Mouse (Mus musculus) retina, postnatal 1 day (tissue): ENCODE data around the gene Shpk.

Experiments
- DNase-seq: peaks from one replicate; pipeline ENCODE4 v3.0.0-alpha.2; 2012

Gene Shpk

DNA sequence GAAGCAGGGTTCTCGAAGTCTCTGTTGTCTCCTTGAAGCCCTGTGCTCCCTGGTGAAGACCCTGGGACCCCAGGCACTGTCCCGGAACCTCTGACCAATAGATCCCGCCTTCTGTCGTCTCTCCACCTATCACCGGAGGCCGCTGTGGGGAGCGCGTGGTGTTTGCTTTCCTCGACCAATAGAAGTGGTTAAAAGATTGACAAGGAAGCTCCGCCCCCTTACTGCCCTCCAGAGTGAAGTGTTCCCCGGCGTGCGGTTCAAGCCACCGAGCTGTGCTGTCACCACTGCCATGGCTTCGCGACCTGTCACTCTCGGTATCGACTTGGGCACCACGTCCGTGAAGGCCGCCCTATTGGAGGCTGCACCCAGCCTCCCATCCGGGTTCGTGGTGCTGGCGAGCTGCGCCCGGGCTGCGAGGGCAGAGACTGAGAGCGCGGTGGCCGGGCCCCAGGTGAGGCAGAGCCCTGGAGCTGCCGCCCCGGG, at the start of gene Shpk:
Gene Shpk (plus strand): TSS at position 231 of the 483 bp plus-strand sequence.
- DNase-seq, result peak; percentile 97

DNA sequence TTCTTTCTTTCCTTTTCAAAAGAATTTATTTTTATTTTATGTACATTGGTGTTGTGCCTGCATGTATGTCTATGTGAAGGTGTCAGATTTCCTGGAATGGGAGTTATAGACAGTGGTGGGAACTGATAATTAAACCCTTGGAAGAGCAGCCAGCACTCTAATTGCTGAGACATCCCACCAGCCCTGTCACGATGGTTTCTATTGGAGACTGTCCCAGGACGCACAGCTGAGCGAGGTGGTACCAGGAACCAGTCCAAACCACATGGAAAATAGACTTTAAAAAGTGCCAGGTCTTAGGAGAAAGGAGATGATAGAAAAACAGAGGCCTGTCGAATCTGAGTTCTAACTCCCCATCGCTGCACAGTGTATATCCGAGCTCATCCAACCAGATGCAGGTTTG, 44.2 kb upstream of the Shpk start:
- DNase-seq, result no peak

DNA sequence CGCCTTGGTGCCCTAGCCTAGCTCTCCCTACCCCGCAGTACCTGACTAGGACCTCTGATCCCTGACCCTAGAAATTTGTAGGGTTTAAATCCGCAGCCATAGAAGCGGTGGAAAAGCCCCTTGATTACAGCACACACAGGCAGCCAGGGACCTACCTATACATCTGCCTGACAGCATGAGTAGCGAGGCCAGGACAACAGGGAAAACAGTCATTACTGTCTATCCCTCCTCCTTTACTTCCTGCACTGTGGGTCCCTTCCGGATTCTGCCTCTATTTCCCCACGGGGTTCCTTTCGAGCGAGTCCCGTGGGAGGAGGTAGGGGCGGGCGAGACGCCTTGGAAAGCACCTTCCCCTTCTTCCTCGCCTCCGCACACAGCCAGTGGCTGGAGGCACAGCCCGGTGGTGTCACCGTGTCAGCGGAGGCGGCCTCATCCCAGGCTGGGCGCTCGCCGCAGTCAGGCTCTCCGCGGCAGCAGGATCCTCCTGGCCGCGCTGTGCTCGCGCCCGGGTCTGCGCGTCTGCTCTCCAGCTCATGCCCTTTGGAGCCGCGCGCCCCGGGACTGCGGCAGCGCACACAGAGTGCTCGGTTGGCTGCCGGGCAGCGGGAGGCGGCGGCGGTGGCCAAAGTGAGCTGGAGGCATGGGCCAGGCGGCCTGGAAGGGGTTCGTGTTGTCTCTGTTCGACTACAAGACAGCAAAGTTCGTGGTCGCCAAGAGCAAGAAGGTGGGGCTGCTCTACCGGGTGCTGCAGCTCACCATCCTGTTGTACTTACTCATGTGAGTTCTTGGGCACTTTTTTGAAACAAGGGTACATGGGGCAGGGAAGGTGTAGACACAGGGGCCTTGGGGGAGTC, 39.1 kb upstream of the Shpk start, which contains the start of gene P2rx5:
Gene P2rx5 (plus strand): TSS at position 465 of the 854 bp plus-strand sequence.
- peak; percentile 59 for DNase-seq

DNA sequence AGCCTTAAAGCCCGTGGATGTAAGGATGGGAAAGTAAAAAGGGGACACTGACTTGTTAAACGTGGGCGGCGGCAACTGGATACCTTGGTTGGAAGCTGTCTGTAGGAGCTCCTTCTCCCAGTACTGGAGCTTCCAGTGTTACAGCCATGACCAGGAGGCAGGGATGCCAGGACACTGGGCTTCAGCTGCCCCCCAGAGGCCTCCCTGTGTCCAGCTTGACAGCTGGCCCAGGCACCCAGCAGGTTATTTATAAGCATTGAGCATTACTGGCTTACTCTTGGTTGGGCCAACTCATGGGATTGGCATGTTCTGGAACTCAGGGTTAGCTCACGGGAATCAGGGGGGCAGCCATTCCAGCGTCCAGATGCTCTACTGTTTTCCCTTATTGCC, 38.5 kb upstream of the Shpk start:
- peak; percentile 48 for DNase-seq

DNA sequence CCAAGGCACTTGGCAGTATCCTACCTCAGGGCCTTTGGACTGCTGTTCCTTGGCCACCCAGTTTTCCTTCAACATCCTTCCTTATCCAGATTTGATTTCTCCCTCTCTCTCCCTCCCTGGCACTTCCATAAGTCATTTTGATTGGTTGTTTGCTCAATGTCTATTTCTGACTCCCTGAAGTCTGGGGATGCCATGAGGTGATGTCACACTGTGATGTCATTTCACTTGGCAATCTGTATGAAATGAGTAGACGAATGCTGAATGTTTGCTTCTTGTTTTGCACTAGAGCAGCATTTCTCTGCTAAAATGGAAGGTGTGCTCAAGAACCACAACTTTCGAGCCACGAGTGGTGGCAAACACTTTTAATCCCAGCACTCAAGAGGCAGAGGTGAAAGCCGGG, 37.6 kb upstream of the Shpk start:
- no peak for DNase-seq

DNA sequence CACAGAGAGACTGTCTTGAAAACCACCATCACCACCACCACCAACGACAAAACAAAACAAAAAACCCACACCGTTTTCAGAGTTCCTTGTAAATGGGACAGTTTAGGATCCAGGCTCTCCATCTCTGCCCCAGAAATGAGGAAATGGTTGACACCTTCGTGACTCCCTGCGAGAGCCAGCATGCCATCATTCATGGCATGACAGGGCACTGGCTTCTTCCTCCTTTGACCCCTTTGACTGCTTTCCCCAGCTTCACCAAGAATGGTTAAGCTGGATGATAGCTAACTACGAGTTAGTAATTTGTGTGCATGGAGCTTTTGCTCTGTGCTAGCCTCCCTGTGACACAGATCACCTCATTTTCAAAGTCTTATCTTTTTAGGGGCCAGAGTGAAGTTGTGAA, 37.0 kb upstream of the Shpk start:
- no peak for DNase-seq

DNA sequence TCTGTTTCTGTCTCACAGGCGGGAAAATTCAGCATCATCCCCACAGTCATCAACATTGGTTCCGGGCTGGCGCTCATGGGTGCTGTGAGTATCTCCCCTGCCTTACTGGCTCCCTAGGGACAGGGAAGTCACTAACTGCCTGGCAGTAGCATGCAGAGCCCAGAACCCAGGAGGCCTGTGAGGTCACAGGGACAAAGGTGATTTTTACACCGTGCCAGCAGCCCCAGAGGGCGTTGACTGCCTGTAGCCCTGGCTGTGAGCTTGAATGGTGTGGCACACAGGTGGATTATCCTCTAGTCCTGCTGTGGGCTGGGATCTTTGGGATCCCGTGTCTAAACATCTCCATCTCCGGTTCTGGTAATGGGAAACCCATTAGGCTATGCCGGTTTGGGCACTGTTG, 31.2 kb upstream of the Shpk start:
- DNase-seq, result no peak

DNA sequence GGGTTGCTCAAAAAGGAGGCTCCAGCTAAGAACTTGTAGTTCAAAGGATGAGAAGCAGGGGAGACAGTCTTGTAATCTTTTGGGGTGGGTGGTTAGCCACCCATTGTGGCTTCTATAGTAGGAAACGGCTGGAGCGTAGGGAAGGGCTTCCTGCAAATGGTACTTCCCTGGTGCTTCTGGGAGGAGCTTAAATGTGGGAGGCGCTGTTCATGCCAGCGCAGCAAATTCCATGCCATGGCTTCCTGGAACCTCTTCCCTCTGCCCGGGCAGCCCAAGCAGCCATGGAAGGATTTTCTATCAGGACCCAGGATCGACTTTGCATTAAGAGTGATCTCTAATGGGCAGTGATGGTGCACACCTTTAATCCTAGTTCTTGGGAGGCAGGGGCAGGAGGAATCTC, 30.7 kb upstream of the Shpk start:
- no peak for DNase-seq

DNA sequence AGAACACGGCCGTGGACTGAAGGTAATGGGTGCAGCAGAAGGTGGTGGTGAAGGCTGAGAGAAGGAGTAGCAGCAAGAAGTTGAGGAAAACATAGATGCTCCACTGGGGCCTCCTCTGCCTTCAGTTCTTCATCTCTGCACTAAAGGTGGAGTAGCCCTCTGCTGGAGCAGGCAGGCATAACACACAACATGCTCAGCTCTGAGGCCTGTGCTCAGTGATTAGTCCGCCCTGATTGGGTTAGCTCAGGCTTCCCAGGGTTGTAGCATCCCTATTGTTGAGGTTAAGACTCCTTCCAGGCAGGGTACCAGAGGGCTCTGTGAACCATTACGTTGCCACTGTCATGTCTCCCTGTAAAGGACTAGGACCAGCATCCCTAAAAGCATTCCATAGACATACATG, 30.0 kb upstream of the Shpk start:
- DNase-seq, result peak; percentile 70

DNA sequence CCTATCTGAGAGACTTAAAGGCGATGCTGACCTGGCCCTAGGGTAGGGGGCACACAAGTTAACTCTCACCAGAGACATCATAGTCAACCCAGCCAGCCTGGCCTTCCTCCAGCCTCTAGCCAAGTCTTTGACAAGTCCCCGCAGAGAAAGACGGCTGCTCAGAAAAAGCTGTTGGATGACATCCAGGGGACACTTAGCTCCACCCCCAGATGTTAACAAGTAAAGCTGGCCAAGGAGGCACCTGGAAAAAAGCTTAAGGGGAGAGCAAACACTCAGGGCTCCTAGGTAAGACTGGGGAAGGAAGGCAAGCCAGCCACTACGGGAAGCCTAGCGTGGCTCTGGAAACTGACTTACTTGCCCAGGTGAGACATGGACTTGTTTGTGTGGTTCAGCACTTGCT, 27.1 kb upstream of the Shpk start:
- DNase-seq, result no peak

DNA sequence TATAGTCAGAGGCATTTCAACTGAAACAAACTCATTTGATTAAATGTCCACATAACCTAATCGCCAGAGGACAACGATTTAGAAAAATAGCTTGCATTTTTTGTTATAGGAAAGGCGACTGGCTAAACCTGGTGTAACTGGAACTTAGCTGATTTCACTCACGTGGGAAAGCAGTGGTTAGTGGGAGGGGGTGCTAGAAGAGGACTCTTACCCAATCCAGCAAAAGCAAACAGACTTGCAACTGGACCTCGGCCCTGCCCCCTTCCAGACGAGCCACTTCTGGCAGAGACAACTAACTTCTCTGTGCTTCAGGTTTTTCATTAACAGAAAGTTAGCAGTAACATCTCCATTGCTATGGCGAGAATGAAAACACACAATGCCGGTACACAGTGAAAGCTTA, 23.6 kb upstream of the Shpk start:
- no peak for DNase-seq

DNA sequence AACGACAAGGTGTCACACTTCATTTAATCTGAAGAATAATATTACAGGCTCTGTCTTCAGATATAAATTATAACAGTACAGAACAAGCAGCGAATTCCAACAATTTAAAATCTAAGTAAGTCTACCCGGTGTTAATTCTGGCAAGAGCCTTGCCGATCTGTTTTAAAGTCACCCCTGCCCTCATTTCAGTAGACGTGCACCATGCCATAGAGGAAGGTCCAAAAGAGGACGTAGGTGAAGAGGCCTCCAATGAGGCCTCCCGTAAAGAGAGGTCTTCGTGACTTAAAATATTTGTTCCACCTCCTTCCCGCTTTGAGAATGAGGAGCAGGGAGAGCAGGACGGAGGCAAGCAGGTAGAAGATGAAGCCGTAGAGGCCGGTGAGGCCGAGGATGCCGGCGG, 23.1 kb upstream of the Shpk start:
- no peak for DNase-seq

DNA sequence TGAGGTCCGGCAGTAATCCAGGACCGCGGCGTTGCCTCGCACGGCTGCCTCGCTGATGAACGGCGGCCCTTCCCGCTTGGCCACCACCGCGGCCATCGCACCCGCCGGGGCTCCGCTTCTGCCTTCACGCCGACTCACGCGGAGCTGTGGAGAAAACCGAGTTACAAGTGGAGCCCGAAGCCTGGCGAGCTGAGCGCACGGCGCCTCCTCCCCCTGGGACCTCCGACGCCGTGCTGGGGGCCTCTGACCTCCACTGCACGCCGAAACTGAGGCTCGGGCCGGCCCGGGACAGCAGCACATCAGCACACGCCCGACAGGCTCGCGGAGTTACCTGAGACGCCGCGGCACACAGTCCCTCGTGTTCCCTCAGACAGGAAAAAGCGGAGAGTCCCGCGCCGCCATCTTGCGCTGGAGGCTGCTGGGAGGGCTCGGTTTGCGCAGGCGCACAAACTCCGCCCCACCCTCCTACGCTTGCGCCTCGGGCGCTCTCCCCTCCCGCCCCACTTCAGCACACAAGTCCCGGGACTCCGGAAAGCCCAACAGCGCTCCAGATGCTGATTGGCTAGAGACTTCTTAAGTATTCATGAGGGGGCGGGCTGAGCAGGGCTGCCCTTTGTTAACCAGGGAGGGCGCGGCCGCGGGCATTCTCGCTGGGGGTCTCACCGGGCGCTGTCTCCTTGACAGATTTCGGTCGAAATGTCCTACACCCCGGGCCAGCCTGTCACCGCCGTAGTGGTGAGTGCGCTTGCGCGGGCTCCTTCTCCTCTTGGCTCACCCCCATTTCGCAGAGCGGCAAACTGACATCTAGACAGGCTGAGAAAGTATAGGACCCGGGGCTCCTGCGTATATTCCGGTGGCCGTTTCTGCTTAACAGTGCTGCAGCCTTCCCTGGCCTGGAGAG, 22.4 kb upstream of the Shpk start, which contains the start of the genes Emc6 and Tax1bp3:
Gene Emc6 (minus strand): TSS at position 430 of the 901 bp plus-strand sequence.
Gene Tax1bp3 (plus strand): TSS at position 476 of the 901 bp plus-strand sequence.
- peak; percentile 99 for DNase-seq

DNA sequence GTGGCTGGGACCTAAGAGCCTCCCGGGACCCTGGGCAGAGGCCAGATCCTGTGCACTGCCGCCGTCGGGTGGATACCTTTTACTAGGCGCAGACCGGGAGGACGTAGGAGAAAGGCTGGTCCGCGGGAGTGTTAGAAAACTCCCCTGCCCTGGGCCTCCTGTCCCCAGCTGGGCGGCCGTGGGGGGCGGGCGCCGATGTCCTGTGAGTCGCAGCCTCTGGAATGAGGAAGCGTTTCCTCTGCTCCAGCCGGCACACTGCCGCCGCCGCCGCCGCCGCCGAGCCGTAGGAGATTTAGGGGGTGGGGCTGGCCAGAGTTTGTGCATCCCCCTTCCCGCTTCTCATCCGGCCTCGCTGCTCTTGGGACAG, 21.8 kb upstream of the Shpk start:
- DNase-seq, result peak; percentile 84

DNA sequence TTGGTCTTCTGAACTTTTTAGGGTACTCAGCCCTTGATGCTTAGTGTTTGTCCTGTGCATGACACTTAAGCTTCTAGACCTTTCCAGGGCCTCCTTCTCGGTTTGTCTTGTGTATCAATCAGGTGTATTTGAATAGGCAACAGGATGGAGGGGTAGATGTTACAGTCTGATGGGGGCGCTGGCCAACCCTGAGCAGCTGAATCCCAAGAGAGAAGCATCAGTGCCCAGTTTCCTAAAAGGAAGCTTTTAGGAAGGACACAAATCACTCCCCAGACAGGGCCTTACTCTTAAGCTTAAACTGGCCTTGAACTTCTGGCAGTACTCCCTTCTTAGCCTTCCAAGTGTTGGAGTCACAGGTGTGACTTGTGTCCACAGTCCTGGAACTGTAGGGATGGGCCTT, 21.4 kb upstream of the Shpk start:
- DNase-seq, result no peak

DNA sequence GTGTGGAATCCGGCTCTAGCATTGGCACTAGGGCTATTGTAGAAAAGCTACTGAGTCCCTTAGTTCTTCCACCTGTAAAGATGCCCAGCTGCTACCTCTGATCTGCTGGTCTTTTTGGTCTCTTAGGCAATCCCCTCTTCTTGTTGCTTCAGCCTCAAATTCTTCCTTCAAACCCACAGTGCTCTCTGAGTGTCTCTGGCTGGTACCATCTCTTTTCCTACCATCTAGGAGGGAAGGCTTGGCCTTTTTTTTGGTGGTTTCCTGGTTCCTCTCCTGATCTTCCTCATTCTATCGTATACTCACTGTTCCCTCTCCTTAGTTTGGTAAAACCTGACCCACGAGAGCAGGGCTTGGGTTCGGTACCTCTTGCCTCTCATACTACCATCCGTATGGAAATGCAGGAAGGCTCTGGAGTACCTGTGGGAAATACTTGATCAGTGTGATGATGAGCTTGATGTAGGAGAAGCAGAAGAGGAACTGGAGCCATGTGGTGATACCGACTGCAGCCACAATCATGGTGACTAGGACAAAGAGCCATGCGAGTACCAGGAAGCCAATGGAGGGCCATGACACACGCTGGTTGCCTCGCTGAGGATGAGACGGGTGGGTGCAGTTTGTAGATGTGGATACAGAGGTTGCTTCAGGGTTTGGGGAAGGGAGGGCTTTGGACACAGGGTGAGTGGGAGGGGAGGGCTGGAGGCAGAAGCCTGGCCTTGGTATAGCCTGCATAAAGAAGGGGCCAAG, 13.2 kb upstream of the Shpk start:
- DNase-seq, result no peak

DNA sequence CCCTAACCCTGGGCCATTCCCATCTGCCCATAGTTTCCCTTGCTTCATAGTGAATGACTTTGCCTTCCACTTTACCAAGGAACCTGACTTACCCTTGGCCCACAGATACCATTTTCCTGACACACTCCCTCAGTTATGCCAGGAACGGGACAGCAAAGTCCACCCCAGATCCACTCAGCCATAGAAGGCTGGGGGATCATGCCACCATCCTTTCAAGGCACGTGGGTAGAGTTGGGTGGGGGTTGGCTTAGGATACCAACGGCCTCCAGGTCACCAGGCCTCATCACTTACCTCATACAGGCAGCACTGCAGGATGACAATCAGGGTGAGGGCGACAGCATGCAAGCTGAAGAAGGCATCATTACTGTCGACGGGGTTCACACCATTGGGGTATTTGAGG, 12.0 kb upstream of the Shpk start:
- DNase-seq, result no peak

DNA sequence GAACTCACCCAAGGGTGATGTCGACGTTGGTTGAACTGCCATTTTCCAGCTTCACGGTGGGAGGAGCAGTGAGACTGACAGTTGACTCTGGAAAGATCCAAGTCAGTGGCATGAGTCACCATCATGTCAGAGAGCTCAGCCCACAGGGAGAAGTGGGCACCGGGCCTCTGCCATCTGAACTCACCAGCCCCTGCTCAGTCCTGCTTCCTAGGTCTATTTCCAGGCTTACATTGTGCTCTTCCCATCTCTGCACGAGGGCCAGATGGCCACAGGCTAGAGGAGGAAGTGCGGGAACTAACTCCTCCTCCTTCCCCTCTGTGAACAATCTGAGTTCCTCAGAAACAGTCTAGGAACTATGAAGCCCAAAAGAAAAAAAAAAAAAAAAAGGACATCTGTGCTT, 6.2 kb upstream of the Shpk start:
- no peak for DNase-seq

DNA sequence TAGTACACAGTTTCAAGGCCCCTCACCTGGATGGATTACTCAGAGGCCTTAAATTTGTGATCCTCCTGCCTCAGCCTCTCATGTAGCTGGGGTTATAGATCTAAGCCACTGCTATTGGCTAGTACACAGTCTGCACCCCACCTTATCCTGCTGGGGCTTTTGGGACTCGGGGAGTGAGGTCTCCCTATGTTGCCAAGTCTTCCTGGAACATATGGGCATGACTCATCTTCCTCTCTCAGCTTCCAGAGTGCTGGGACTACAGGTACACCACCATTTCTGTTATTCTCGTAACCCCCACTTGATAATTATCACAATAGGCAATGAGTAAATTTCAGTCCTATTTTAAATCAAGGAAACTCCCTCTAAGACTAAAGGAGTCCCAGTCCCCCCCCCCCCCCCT, 4.8 kb upstream of the Shpk start:
- DNase-seq, result no peak

DNA sequence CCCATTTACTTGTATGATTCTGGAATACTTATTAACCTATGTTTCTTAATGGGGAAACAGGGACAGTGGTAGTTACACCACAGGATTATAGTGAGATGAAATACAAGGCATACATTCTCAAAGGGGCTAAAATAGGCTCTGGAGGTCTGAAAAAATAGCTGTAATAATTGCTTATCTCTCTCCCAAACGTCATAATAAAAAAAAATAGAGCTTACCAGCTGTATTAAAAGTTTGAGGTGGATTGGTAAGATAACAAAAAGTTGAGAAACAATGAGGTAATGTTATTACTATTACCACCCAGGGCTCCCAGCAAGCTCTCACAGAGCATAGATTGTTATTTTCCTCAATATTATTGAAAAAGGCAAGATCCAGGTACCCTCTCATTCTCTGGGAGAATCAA, 1.1 kb upstream of the Shpk start:
- DNase-seq, result no peak

DNA sequence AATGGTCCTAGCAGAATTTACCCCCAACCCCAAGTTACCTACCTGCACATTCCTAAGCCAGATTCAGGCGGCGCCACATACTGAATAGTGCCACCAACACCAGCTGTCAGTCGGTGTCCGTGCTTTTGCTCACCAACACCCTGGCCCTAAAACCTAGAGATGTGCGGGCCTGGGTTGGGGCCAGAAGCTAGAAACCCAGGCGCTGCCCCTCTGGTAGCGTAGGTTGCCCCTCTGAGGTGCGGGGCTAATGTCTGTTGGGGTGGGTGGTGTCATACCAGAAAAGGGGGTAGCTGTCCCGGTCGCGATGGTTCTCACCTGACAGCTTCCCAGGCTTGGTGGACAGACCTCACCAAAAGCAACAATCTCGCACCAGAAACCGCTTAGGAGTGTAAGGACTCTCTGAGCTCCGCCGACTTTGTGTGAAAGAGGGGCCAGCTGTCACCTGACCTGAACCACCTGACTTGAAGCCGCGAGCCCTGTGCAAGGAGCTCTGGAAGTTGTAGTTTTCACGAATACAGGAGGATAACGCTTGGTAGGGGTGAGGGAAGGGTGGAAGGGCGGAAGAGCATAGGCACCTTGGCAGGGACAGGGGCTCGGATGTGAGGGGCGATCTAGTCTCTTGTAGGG, 544 bp upstream of the Shpk start, which contains the start of gene Ctns:
Gene Ctns (minus strand): TSS at position 440 of the 627 bp plus-strand sequence.
- peak; percentile 94 for DNase-seq

DNA sequence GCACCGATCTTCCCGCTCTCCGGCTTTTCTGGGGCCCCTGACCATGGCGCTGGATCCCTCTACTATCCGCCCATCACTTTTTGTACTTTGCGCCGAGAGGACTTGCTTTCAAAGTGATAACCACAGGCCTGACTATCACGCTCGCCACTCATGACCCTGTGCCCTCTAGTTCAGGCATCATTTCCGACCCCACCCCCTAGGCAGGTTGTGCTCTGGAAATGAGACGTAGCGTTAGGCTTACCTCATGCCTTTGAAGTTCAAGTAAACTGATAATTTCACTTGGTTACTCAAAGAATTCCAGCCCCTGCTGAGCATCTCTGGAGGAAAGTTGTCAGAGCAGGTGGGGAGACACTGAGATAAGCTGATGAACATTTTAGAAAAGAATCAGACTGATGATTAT, 619 bp downstream of the Shpk start:
- DNase-seq, result no peak
